Mouse (Mus musculus): ENCODE data around the gene Sumo2. TPM values are rescaled to one million over a fixed set of nuclear protein-coding genes. Genes with fewer than 3 reads are reported as not detected.
"Not testable (repeated sequence)": the region's sequence is repeated elsewhere in the genome, so short reads cannot be mapped to it uniquely, and the experiment has no call there.

Gene Sumo2
- 100 to 1,000 TPM; 724 to 797 TPM for polyA plus RNA-seq (2017; shearing (Covaris generic))

GRCm38 (mm10) chr11:115536038-115536681 lies at the start of gene Sumo2:
Sumo2 (minus strand) TSS chr11:115536276.
- ATAC-seq, result peak; percentile 67

DNA sequence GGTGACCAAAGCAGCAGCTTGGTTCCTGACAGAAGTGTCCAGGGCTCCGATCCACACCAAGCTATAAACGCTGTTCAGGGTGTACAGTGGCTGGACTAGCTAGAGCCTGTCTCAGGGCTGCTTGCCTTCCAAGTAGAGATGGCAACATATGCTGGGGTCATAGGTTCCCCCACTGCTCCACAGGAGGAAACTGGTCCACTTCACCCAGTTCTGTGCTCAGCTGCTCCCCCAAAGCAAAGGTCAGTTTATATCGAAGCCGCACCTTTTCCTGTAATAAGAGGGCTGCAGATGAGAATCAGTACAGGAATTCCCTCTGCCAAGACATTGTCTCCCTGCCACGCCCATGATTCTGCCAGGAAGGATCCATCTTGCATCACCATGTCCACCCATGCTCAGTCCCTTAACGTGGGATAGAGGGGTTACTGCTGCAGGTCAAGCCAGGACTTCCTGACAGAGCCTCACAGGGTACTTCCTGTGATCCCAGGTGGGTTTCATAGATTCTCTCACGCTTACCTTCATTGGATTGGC lies 49.6 kb upstream of the Sumo2 start:
- no peak for ATAC-seq

GRCm38 (mm10) chr11:115584376-115585073 lies 48.4 kb upstream of the Sumo2 start:
- no peak for ATAC-seq

GRCm38 (mm10) chr11:115582913-115583606 lies 47.0 kb upstream of the Sumo2 start:
- ATAC-seq, result no peak

- no peak for ATAC-seq
Measured at GRCm38 (mm10) chr11:115579080-115579479, 43.0 kb upstream of the Sumo2 start.

DNA sequence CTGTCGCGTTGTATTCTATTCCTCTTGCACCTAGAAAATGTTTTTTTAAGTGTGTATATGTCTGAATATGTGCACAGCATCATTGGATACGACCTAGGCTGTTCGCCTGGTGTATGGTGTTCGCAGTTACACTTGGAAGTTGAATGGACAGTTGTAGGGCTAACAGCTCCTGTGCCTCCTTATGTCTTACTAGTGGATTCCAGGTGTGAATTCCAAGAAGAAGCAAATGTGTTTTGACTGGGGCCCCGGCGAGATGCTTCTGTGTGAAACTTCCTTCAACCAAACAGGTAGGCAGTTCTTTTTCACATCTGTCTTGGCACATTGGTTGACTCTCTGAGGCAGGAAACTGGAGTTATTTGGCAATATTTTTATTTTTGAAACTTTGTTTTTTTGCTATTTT lies 28.9 kb upstream of the Sumo2 start:
- ATAC-seq, result no peak

DNA sequence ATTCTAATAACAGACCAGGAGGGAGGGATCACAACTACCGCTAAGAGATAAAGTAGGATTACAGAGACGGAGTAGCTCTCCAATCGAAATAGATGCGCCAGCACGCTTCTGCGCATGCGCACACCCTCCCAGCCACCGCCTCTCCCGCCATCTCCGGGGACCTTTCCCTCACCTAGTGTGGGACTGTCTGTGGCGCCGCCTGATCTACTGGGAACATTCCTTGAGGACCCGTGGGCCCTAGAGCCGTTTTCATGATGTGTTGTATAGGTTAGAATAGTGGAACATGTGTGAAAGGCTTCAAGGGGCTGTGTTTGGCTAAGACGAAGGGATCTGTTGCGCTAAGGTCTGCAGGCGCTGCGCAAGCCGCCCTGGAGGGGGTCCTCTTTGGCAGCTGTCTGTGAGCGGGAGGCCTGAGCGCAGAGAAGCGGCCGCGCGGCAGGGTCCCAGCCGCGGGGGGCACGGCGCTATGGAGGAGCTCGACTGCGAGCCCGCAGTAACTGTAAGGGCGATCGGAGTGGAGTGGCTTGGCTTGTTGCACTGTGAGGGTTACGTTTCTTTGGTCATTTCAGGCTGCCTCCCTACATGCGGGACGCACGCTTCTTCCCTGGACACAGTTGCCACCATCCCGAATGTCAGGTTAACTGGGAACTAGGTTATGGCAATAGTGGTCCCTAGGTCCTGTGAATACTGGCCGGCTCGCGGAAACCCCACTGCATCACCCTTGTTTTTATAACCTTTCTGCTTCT lies 28.2 kb upstream of the Sumo2 start, which contains the start of gene Nup85:
TSS of gene Nup85 (plus strand) at position 371 of the 746 bp plus-strand sequence.
- ATAC-seq, result peak; percentile 82

GRCm38 (mm10) chr11:115563406-115563805 lies 27.3 kb upstream of the Sumo2 start:
- ATAC-seq, result no peak

DNA sequence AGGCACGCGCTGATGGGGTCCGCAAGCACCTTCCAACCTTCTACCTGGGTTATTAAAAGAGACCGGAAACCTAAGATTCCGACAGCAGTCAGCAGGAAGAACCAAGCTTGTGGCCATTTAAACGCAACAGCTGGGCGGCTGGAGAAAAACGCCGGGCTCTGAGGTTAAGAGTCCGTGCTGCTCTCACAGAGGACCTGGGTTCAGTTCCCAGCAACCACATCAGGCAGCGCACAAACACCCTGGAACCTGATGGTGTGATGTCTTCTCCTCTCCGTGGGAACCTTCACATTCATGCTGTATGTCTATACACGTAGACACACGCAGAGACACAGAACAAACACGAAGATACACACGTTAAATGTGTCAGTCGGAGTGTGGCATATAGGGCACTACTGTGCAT lies 19.6 kb upstream of the Sumo2 start:
- no peak for ATAC-seq

DNA sequence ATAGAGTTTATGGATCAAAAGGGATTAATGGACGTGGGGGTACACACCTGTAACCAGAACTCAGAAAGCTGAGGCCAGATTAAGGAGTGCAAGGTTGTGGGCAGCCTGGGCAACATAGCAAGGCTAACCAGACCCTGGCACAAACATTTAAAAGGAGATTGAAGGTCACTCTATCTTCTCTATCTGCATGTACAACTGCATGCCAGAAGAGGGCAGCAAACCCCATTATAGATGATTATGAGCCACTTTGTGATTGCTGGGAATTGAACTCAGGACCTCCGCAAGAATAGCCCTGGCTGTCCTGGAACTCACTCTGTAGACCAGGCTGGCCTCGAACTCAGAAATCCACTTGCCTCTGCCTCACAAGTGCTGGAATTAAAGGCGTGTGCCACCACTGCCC lies 16.7 kb upstream of the Sumo2 start:
- ATAC-seq, result no peak

DNA sequence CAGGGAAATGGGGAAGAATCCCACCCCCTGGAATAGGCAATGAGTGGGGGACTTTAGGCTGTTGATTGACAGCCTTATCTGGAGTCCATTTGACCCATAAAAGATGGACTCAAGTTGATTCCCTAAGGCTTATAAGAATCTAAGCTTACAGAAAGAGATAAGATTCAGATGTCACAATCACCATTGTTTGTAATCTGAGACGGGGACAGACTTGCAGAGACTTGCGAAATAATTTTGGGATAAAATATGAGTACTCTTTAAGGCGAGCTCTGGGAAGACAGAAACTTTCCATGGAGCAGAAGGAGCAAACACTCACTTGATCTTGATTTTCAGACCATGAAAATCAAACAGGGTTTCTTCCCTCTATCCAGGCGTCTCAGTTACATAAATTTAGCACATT lies 7.5 kb upstream of the Sumo2 start:
- no peak for ATAC-seq

GRCm38 (mm10) chr11:115538045-115538444 lies 2.0 kb upstream of the Sumo2 start:
- ATAC-seq, result no peak

DNA sequence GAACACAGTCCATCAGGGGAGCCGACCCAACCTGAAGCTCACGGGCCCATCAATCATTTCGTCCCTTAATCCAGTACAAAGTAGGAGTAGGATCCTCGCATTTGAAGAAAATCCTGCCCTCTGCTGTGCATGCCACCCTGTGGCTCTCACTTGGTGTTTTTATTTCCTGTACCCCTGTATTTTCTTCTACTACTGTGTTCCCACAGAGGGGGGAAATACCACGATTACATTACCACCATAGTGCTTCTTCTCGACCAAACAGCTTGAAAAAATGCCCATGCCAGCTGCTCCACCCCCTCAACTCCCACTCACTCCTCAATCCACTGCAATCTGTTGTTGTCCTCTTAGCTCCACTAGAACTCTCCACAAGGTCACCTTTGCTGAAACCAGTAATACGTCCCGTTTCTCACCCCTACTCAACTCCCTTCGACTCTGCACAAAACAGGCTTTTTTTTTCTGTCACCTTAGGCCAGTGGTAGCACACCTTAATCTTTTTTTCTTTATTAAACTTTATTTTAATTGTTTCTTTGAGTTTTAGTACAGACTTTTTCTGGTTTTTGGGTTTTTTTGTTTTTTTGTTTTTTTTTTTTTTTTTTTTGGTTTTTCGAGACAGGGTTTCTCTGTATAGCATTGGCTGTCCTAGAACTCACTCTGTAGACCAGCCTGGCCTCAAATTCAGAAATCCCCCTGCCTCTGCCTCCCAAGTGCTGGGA lies 936 bp upstream of the Sumo2 start:
- ATAC-seq, result no peak

DNA sequence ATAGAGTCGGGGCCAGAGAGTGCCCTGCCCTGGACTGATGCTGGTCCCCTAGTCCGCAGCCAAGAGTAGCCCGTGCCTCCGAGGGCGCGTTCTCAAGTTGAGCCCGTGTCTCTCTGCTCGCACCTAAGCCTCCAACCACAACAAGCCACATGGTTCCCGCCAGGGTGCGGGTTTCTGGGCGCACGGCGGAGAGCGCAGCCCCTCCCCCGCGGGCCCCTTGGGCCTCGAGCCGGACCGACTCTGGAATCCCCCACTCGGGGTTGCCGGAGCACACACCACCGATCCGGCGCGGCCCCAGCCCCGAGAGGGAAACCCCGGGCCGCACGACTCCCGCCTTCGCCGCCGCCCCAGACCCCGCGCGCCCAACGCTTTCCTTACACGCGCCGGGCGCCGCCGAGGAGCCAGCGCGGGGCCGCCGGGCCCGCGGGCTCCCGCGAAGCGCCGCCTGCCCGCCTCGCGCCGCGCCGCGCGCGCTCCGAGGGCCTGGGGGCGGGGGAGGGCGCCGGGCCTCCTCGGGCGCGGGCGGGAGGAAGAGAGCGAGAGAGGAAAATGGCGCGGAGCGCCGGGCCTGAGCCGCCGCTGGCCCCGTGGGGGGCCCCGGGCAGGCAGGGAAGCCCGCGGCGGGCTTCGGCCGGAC lies 557 bp downstream of the Sumo2 start:
- peak; percentile 45 for ATAC-seq

- peak; percentile 1 for ATAC-seq
Measured at GRCm38 (mm10) chr11:115534759-115535371, 1.2 kb downstream of the Sumo2 start.

GRCm38 (mm10) chr11:115526446-115526845 lies 9.6 kb downstream of the Sumo2 start:
- ATAC-seq, result not testable (repeated sequence)

- ATAC-seq, result no peak
Measured at GRCm38 (mm10) chr11:115522703-115523102, 13.4 kb downstream of the Sumo2 start.

DNA sequence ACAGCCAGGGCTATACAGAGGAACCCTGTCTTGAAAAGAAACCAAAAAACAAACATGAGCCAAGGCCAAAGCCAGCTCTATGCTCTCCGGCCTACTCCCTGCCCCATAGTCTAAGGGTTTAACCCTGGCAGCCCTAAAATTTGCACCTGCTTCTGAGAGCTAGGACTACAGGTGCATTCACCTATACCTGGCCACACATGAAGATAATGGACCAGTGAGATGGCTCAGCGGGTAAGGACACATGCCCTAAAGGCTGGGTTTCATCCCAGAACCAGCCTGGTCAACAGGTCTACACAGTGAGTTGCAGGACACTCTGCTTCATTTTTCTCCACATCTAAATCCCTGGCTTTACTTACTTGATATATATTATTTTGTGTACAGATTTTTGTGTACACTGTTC lies 13.8 kb downstream of the Sumo2 start:
- no peak for ATAC-seq

DNA sequence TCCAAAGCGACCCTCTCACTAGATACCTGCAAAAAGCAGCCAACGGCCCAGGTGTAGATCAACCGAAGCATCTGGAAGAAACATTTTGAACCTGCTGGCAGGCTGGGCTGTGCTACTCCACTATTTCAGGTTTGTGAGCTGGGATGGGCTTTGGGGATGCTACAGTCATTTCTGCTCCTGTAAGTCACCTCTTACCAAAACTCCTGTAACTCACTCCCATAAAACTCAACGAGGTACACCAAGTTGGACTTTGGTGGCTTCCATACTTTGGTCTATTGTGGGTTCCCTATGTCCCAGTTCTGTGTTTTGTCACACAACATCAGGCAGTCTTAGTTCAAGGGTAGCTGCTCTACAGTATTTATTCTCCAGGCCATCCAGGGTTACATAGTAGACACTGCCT lies 15.0 kb downstream of the Sumo2 start:
- no peak for ATAC-seq

DNA sequence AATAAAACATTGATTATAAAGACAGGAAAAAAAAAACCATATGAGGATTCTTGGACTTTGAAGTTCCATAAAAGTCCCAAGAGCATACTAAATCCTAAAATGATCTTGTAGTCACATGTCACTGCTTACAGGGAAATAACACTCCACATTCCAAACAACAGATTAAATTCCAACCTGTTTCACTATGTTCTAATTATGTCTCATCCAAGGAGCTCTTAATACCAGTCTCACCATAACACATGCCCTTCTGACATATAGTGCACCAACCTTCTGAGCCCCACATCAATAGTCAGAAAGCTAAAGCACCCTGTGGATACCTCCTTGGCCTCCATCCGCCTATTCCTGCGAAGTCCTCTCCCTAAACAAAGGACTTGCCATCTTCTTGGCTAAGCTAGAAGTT lies 15.9 kb downstream of the Sumo2 start:
- ATAC-seq, result no peak

- no peak for ATAC-seq
Measured at GRCm38 (mm10) chr11:115519581-115519980, 16.5 kb downstream of the Sumo2 start.

Data from activated CD4-positive, CD25-positive, alpha-beta regulatory T cell, adult 4 months (primary cell).